In genomic region chr9:58275797-58276196, GRCm38 (mm10) we compare ENCODE assay signal across 8 mouse cellular contexts. TPM values are rescaled to one million over a fixed set of nuclear protein-coding genes. Genes with fewer than 3 reads are reported as not detected.
A peak's percentile ranks its signal among the peaks of the same experiment; 100 is the strongest.
DNase-seq lines count a peak whose midpoint lies in the region; ATAC-seq and TF ChIP-seq lines count a peak whose summit lies in the region.
"Had no signal": no experiment of that assay in that cellular context is flagged by ENCODE, and none has a peak within 500 bp of the region (broad histone marks: within the 10 kb centered on the region; RNA-seq: fewer than 3 reads in every experiment).

No protein-coding gene starts in this region.

- ATAC-seq in hindbrain, embryonic 14.5 days (ENCODE audit: low FRiP score) = no peak

- TF ChIP-seq EP300 in MEL (IDR thresholded peaks at IDR 0.05; ENCODE audit: low read depth in 1 of 2, low read length in 2 of 2) = 0 out of 4 replicates have a peak, but pooled peaks of 1 of the 2 experiments have one; percentile 8

- no peak overlapping the region for H3K4me2 ChIP-seq in hindbrain, embryonic 14.5 days (replicated peaks)

- no peaks in the 10 kb centered on the region for H3K9me3 ChIP-seq in MEL (replicated peaks; ENCODE audit: insufficient read depth, low read length)
- H3K9me3 ChIP-seq in hindbrain, embryonic 14.5 days (ENCODE audit: control insufficient read depth, low read length) = no peaks in the 10 kb centered on the region

- no peak for TF ChIP-seq CTCF in left cerebral cortex, adult 2 months (IDR thresholded peaks at IDR 0.05)
- no peak for TF ChIP-seq CTCF in MEL (IDR thresholded peaks at IDR 0.05 in 2 of 3, conservative IDR thresholded peaks at IDR 0.05 in 1 of 3; ENCODE audit: control insufficient read depth in 1 of 3, insufficient read depth in 1 of 3, low read depth in 2 of 3, low read length in 3 of 3, poor library complexity in 1 of 3, severe bottlenecking in 1 of 3)

- TF ChIP-seq RAD21 in MEL (IDR thresholded peaks at IDR 0.05; ENCODE audit: low read depth, low read length) = no peak

- H3K27me3 ChIP-seq in MEL (ENCODE audit: control insufficient read depth in 1 of 2, insufficient read depth in 2 of 2, low read length in 2 of 2) = no peaks in the 10 kb centered on the region
- H3K27me3 ChIP-seq in hindbrain, embryonic 14.5 days (ENCODE audit: control insufficient read depth, insufficient read depth, low read length) = no peaks in the 10 kb centered on the region

- no peaks in the 10 kb centered on the region for H3K79me2 ChIP-seq in MEL (ENCODE audit: control insufficient read depth, insufficient read depth, low read length, poor library complexity)

- peaks cover 7 to 18% of the 10 kb centered on the region in 2 experiments for H3K4me1 ChIP-seq in MEL (ENCODE audit: control insufficient read depth in 1 of 2, insufficient read depth in 2 of 2, low read length in 2 of 2)
- H3K4me1 ChIP-seq in hindbrain, embryonic 14.5 days (replicated peaks; ENCODE audit: control insufficient read depth, insufficient read depth, low read length) = no peaks in the 10 kb centered on the region

- peaks cover 0 to 14% of the 10 kb centered on the region in 2 experiments; a peak in 2 of 4 replicates for H3K36me3 ChIP-seq in MEL (ENCODE audit: control insufficient read depth in 1 of 2, insufficient read depth in 2 of 2, low read length in 2 of 2)
- H3K36me3 ChIP-seq in hindbrain, embryonic 14.5 days (replicated peaks; ENCODE audit: control insufficient read depth, insufficient read depth) = no peaks in the 10 kb centered on the region

- intact Hi-C loops in left cerebral cortex, adult 2 months (cut with DNase I) = no loop called here

- H3K4me3 ChIP-seq in left cerebral cortex, adult 2 months = no peak overlapping the region
- peak overlapping the region; percentile 15 to 33 for H3K4me3 ChIP-seq in MEL (ENCODE audit: control insufficient read depth in 1 of 2, insufficient read depth in 1 of 2, low read depth in 2 of 2, low read length in 2 of 2)
- H3K4me3 ChIP-seq in hindbrain, embryonic 14.5 days (replicated peaks; ENCODE audit: low read length) = no peak overlapping the region
- H3K4me3 ChIP-seq: erythroblast, embryonic 14.5 days had no signal

- peak overlapping the region; percentile 2 for H3K27ac ChIP-seq in left cerebral cortex, adult 2 months
- peak overlapping the region; percentile 48 for H3K27ac ChIP-seq in MEL (ENCODE audit: control insufficient read depth, low read depth, low read length)
- H3K27ac ChIP-seq in hindbrain, embryonic 14.5 days = 0 out of 2 replicates have a peak overlapping the region, but pooled peaks have one; percentile 27

- WGBS in hindbrain, embryonic 14.5 days = 92% methylated on average over 3 of the region's 3 CpGs

- peak overlapping the region; percentile 18 for H3K9ac ChIP-seq in MEL (ENCODE audit: control insufficient read depth, low read depth, low read length, poor library complexity, severe bottlenecking)
- H3K9ac ChIP-seq in hindbrain, embryonic 14.5 days = no peak overlapping the region

- no peak for DNase-seq in left cerebral cortex, adult 2 months (ENCODE audit: extremely low spot score in 1 of 2, low spot score in 2 of 2)
- DNase-seq in left cerebral cortex, adult 8-10 months (ENCODE audit: low spot score in 2 of 2) = no peak
- DNase-seq in MEL (ENCODE audit: low read depth, low spot score) = peak; percentile 47
- DNase-seq in hindbrain, embryonic 14.5 days (ENCODE audit: low spot score) = no peak
- peak; percentile 67 for DNase-seq in naive thymus-derived CD4-positive, alpha-beta T cell, adult 2 months (ENCODE audit: low read depth)
- DNase-seq in gastrocnemius, postnatal 4 days (ENCODE audit: low spot score in 2 of 2) = no peak
- DNase-seq in right cerebral cortex, postnatal 14 days = no peak

- no peak for TF ChIP-seq POLR2A in MEL (IDR thresholded peaks at IDR 0.05; ENCODE audit: control insufficient read depth in 1 of 2, insufficient read depth in 1 of 2, low read depth in 1 of 2, low read length in 2 of 2, poor library complexity in 1 of 2)

TF ChIP-seq in MEL, 35 proteins besides CTCF, POLR2A, EP300 and RAD21:
- TF ChIP-seq MAZ (IDR thresholded peaks at IDR 0.05; ENCODE audit: low read depth, low read length) (no peak), USF2 (IDR thresholded peaks at IDR 0.05; ENCODE audit: borderline replicate concordance in 1 of 2, insufficient read depth in 1 of 2, low read depth in 1 of 2, low read length in 2 of 2) (no peak), ZMIZ1 (IDR thresholded peaks at IDR 0.05; ENCODE audit: low read depth, low read length) (no peak), TCF12 (IDR thresholded peaks at IDR 0.05; ENCODE audit: low read depth, low read length) (no peak), MAX (IDR thresholded peaks at IDR 0.05; ENCODE audit: low read length) (no peak), NRF1 (IDR thresholded peaks at IDR 0.05; ENCODE audit: insufficient read depth, low read depth, low read length, poor library complexity, severe bottlenecking) (no peak), ELF1 (IDR thresholded peaks at IDR 0.05; ENCODE audit: low read depth, low read length) (no peak), TAL1 (IDR thresholded peaks at IDR 0.05; ENCODE audit: low read length) (no peak), MYB (IDR thresholded peaks at IDR 0.05; ENCODE audit: low read depth, low read length) (no peak), KAT2A (conservative IDR thresholded peaks at IDR 0.05; ENCODE audit: low read depth, low read length) (no peak), USF1 (IDR thresholded peaks at IDR 0.05; ENCODE audit: low read depth, low read length) (no peak), GATA1 (IDR thresholded peaks at IDR 0.05; ENCODE audit: low read depth, low read length) (no peak), SIN3A (IDR thresholded peaks at IDR 0.05; ENCODE audit: low read length) (no peak), TBP (IDR thresholded peaks at IDR 0.05; ENCODE audit: low read depth, low read length) (no peak), MXI1 (IDR thresholded peaks at IDR 0.05; ENCODE audit: low read depth, low read length) (no peak), POLR2AphosphoS5 (IDR thresholded peaks at IDR 0.05; ENCODE audit: borderline replicate concordance, low read depth, low read length) (no peak), GABPA (IDR thresholded peaks at IDR 0.05; ENCODE audit: low read depth, low read length) (no peak), ZKSCAN1 (IDR thresholded peaks at IDR 0.05; ENCODE audit: low read depth, low read length) (no peak), MEF2A (IDR thresholded peaks at IDR 0.05; ENCODE audit: extremely low read depth, insufficient replicate concordance, low read depth, low read length, poor library complexity, severe bottlenecking) (no peak), HCFC1 (IDR thresholded peaks at IDR 0.05; ENCODE audit: low read depth, low read length) (no peak)

RNA-seq across cellular contexts. Expression of gene Stoml1, which starts 22.8 kb away (rescaled TPM):
- 10 to 100 TPM; 66.5 to 72.6 TPM for total RNA-seq in left cerebral cortex, adult 2 months (2021)
- 10 to 100 TPM; 65.6 to 69.4 (median 67.4) TPM for total RNA-seq in left cerebral cortex, adult 8-10 months (2022)
- total RNA-seq in MEL (2012; rRNA removed) = 5.9 and 6.4 TPM in 2 replicates
- 1 to 10 TPM in 1 of 2 experiments, not detected in 1; 8.7 TPM for polyA plus RNA-seq in MEL (2012; ENCODE audit: insufficient read depth in 1 of 2, insufficient read length in 2 of 2, low read depth in 1 of 2, low replicate concordance in 2 of 2, missing spikeins in 1 of 2)
- polyA plus RNA-seq in hindbrain, embryonic 14.5 days (2014; fragmentation: Nextera tagmentation; extraction: Ambion mirVana) = 103 TPM in 2 replicates
- total RNA-seq in gastrocnemius, postnatal 4 days (2021) = 10 to 100 TPM; 16.1 to 16.6 TPM
- polyA plus RNA-seq: erythroblast, embryonic 14.5 days had no signal

RNA-seq across cellular contexts. Expression of gene Pml, which starts 26.2 kb away (rescaled TPM):
- 10 to 100 TPM; 14.1 to 19.3 TPM for total RNA-seq in left cerebral cortex, adult 2 months (2021)
- 10 to 100 TPM; 15.3 to 20.3 (median 17.5) TPM for total RNA-seq in left cerebral cortex, adult 8-10 months (2022)
- 19.3 and 25.2 TPM in 2 replicates for total RNA-seq in MEL (2012; rRNA removed)
- 10 to 100 TPM in 1 of 2 experiments, not detected in 1; 56.6 TPM for polyA plus RNA-seq in MEL (2012; ENCODE audit: insufficient read depth in 1 of 2, insufficient read length in 2 of 2, low read depth in 1 of 2, low replicate concordance in 2 of 2, missing spikeins in 1 of 2)
- polyA plus RNA-seq in hindbrain, embryonic 14.5 days (2014; fragmentation: Nextera tagmentation; extraction: Ambion mirVana) = 4.3 and 4.4 TPM in 2 replicates
- 10 to 100 TPM; 16.8 to 19.5 TPM for total RNA-seq in gastrocnemius, postnatal 4 days (2021)

RNA-seq across cellular contexts. Expression of gene Loxl1, which starts 37.2 kb away (rescaled TPM):
- 1 to 10 TPM; 2.1 to 2.2 TPM for total RNA-seq in left cerebral cortex, adult 2 months (2021)
- 1 to 10 TPM; 1.8 to 3.0 (median 2.3) TPM for total RNA-seq in left cerebral cortex, adult 8-10 months (2022)
- not detected in 2 replicates for total RNA-seq in MEL (2012; rRNA removed)
- not detected for polyA plus RNA-seq in MEL (2012; ENCODE audit: insufficient read depth in 1 of 2, insufficient read length in 2 of 2, low read depth in 1 of 2, low replicate concordance in 2 of 2, missing spikeins in 1 of 2)
- polyA plus RNA-seq in hindbrain, embryonic 14.5 days (2014; fragmentation: Nextera tagmentation; extraction: Ambion mirVana) = 7.9 and 9.6 TPM in 2 replicates
- 10 to 100 TPM; 95.5 to 95.9 TPM for total RNA-seq in gastrocnemius, postnatal 4 days (2021)

Comparison
In these comparisons a context has a peak if more than half of its experiments do, and no peak if none do; other contexts are left out.
1. DNase-seq: peak in MEL (single experiment) and naive thymus-derived CD4-positive, alpha-beta T cell, adult 2 months (single experiment); none in left cerebral cortex, adult 2 months (0 of 2), left cerebral cortex, adult 8-10 months (0 of 2), hindbrain, embryonic 14.5 days (single experiment), gastrocnemius, postnatal 4 days (0 of 2) and right cerebral cortex, postnatal 14 days (single experiment).
2. H3K4me3 ChIP-seq: peak in MEL (2 of 2); none in left cerebral cortex, adult 2 months (single experiment) and hindbrain, embryonic 14.5 days (single experiment).
3. RNA of gene Loxl1, which starts 37.2 kb away (total RNA-seq): 95.5 to 95.9 TPM in gastrocnemius, postnatal 4 days; 1.8 to 3.0 TPM in left cerebral cortex, adult 8-10 months, 2.1 to 2.2 TPM in left cerebral cortex, adult 2 months and not detected in MEL; every median in the first group is over 10 times any median in the second.
4. Peak in every context shown above with its lines, with median percentiles within 50 percentile points of each other: H3K27ac ChIP-seq.